Mouse (Mus musculus) small intestine, adult 2 months (tissue): ENCODE measurements around the gene Shq1.

Experiments
- CTCF ChIP-seq: fragments of 200-500 bp; IDR thresholded peaks from 2 replicates; pipeline ENCODE4 v1.5.1; 2012; ENCODE audit warnings: low read depth, mild to moderate bottlenecking, control low read depth, inconsistent platforms, low read length, moderate library complexity, mixed read lengths; ENCODE audit not compliant: insufficient replicate concordance, insufficient read length; ENCODE audit errors: extremely low read depth
- POLR2A ChIP-seq: fragments of 200-500 bp; IDR thresholded peaks from 2 replicates; pipeline ENCODE4 v1.6.1; 2012; ENCODE audit warnings: low read depth, mild to moderate bottlenecking, control low read depth, inconsistent platforms, low read length, moderate library complexity

GRCm38 (mm10) chr6:100564516-100564915 lies 106.4 kb downstream of the Shq1 start:
- no peak for TF ChIP-seq CTCF
- no peak for TF ChIP-seq POLR2A
